ENCODE assay signal across 15 mouse cellular contexts in genomic region chr12:59206208-59206999, GRCm38 (mm10). TPM values are rescaled to one million over a fixed set of nuclear protein-coding genes. Genes with fewer than 3 reads are reported as not detected.
DNase-seq lines count a peak whose midpoint lies in the region; ATAC-seq lines count a peak whose summit lies in the region.
"Had no signal": no experiment of that assay in that cellular context is flagged by ENCODE, and none has a peak within 500 bp of the region (broad histone marks: within the 10 kb centered on the region; RNA-seq: fewer than 3 reads in every experiment).

No protein-coding gene starts in this region.

- peak; percentile 45 to 64 for DNase-seq in spleen, postnatal 36 days (ENCODE audit: low spot score in 2 of 2)
- DNase-seq in spleen, postnatal 14 days (ENCODE audit: low spot score in 2 of 2): no peak
- DNase-seq in T-cell, adult 2 months (ENCODE audit: low spot score): peak; percentile 14
- no peak for DNase-seq in frontal cortex, adult 2 months (ENCODE audit: extremely low spot score in 1 of 2, low spot score in 1 of 2)
- DNase-seq in thymus, postnatal 36 days: no peak
- DNase-seq: cerebellum, adult 11-12 months; cerebellum, postnatal 36 days; heart, postnatal 14 days; kidney, adult 11 months; kidney, postnatal 10 days; lung, postnatal 10 days; thymus, adult 18-20 months had no signal

- peak; percentile 57 for ATAC-seq in inflammation-experienced regulatory T-cells, adult 6 months
- ATAC-seq in cerebellum, adult (ENCODE audit: insufficient number of reproducible peaks, low FRiP score, low TSS enrichment): no peak
- ATAC-seq: forebrain, embryonic 13.5 days had no signal

RNA-seq across cellular contexts. Expression of gene Fbxo33, which starts 13.1 kb away (rescaled TPM):
- 10 to 100 TPM; 11.4 to 20.7 (median 17.2) TPM for polyA plus RNA-seq in inflammation-experienced regulatory T-cells, adult 6 months (2017; shearing (Covaris generic))
- 30.8 and 32.4 TPM in 2 replicates for polyA plus RNA-seq in frontal cortex, adult 2 months (2012; rRNA removed)

Comparison
In these comparisons a context has a peak if more than half of its experiments do, and no peak if none do; other contexts are left out.
1. DNase-seq: peak in spleen, postnatal 36 days (2 of 2) and T-cell, adult 2 months (single experiment); none in spleen, postnatal 14 days (0 of 2), frontal cortex, adult 2 months (0 of 2) and thymus, postnatal 36 days (0 of 2).